Mouse (Mus musculus) CD8-positive naive resting alpha-beta T cell, adult 2 months (primary cell): Measurements from ENCODE around the gene Nub1.
A peak's percentile ranks its signal among the peaks of the same experiment; 100 is the strongest.
"Not testable (repeated sequence)": the region's sequence is repeated elsewhere in the genome, so short reads cannot be mapped to it uniquely, and the experiment has no call there.

Experiments used
- DNase-seq, 2 experiments: peaks; one replicate each; pipeline ENCODE4 v3.0.0; 2022; ENCODE audit warnings: low read depth in 2 of 2, low spot score in 2 of 2

Gene Nub1

GRCm38 (mm10) chr5:24685366-24686093 is at the start of gene Nub1:
TSS of gene Nub1 (plus strand) at chr5:24685532.
- DNase-seq = peak; percentile 97

GRCm38 (mm10) chr5:24636987-24637386 is 48.3 kb upstream of the Nub1 start:
- no peak for DNase-seq

- no peak for DNase-seq
Measured at GRCm38 (mm10) chr5:24638131-24638530, 47.2 kb upstream of the Nub1 start.

- no peak for DNase-seq
Measured at GRCm38 (mm10) chr5:24639081-24639480, 46.3 kb upstream of the Nub1 start.

- no peak for DNase-seq
Measured at GRCm38 (mm10) chr5:24645454-24645853, 39.9 kb upstream of the Nub1 start.

- DNase-seq = no peak
Measured at GRCm38 (mm10) chr5:24649231-24649630, 36.1 kb upstream of the Nub1 start.

- DNase-seq = no peak
Measured at GRCm38 (mm10) chr5:24649701-24650100, 35.6 kb upstream of the Nub1 start.

GRCm38 (mm10) chr5:24651356-24651755 is 34.0 kb upstream of the Nub1 start:
- no peak for DNase-seq

GRCm38 (mm10) chr5:24651768-24652752 is 33.3 kb upstream of the Nub1 start:
- DNase-seq = peak; percentile 39 to 55

GRCm38 (mm10) chr5:24652780-24653179 is 32.6 kb upstream of the Nub1 start:
- DNase-seq = no peak

- no peak for DNase-seq
Measured at GRCm38 (mm10) chr5:24654491-24654890, 30.8 kb upstream of the Nub1 start.

- no peak for DNase-seq
Measured at GRCm38 (mm10) chr5:24657113-24657512, 28.2 kb upstream of the Nub1 start.

GRCm38 (mm10) chr5:24659708-24660423 is 25.5 kb upstream of the Nub1 start:
- DNase-seq = no peak

GRCm38 (mm10) chr5:24661457-24661856 is 23.9 kb upstream of the Nub1 start:
- DNase-seq = no peak

GRCm38 (mm10) chr5:24674238-24674637 is 11.1 kb upstream of the Nub1 start:
- DNase-seq = peak; percentile 79 to 88

- no peak for DNase-seq
Measured at GRCm38 (mm10) chr5:24681436-24681835, 3.9 kb upstream of the Nub1 start.

GRCm38 (mm10) chr5:24684578-24685365 is 560 bp upstream of the Nub1 start:
- DNase-seq = peak in 1 of 2 experiments; percentile 49

- peak; percentile 62 to 65 for DNase-seq
Measured at GRCm38 (mm10) chr5:24686176-24686575, 844 bp downstream of the Nub1 start.

- DNase-seq = not testable (repeated sequence)
Measured at GRCm38 (mm10) chr5:24686671-24687420, 1.5 kb downstream of the Nub1 start.

GRCm38 (mm10) chr5:24687696-24688095 is 2.4 kb downstream of the Nub1 start:
- DNase-seq = no peak
